Mouse (Mus musculus) 3134 (cell line): ENCODE measurements around the gene Fuk.
"Not testable (repeated sequence)": the region's sequence is repeated elsewhere in the genome, so short reads cannot be mapped to it uniquely, and the experiment has no call there.

Experiments
- DNase-seq: peaks from one replicate; pipeline ENCODE4 v3.0.0-alpha.2; 2011; ENCODE audit warnings: low spot score; ENCODE audit not compliant: insufficient read length; ENCODE audit errors: extremely low read depth

The Fuk gene

DNA sequence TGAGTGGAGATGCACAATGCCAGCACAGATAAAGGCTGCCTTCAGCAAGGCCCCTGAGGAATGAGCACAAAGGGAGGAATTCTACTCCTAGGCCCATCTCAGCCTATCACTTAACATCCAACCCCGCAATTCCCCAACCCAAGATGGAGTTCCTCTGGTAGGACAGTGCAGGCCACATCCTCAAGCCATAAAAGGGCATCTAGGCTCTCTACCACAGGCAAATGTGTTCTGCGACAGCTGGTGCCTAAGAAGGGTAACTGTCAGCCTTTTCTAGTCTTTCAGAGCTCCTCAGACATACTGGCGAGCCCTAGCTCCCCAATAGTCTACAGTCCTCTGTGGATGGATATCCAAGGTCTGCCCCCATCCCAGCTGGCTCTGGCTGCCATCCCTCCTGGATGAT lies 15.7 kb downstream of the Fuk start:
- DNase-seq: no peak

- DNase-seq: no peak
These were observed 18.5 kb downstream of the Fuk start for GRCm38 (mm10) chr8:110883824-110884223.

GRCm38 (mm10) chr8:110881741-110882310 lies 20.5 kb downstream of the Fuk start:
- DNase-seq: no peak

DNA sequence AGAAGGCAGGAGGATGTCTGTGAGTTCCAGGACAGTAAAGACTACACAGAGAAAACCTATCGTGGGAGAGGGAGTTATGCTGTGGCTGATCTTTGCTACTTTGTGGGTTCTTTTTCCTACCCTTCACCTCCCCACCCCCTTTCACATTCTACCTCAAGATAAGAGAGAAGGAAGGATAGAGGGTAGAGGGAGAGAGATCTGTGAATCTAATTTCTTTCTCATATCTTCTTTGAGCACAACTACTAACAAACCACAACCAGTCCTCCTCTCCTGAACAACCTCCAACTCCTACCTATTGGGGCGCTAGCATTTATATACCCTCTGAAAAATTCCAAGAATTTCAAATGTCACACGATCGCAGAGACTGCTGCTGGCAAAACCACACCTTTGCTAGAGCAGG lies 24.4 kb downstream of the Fuk start:
- DNase-seq: no peak

DNA sequence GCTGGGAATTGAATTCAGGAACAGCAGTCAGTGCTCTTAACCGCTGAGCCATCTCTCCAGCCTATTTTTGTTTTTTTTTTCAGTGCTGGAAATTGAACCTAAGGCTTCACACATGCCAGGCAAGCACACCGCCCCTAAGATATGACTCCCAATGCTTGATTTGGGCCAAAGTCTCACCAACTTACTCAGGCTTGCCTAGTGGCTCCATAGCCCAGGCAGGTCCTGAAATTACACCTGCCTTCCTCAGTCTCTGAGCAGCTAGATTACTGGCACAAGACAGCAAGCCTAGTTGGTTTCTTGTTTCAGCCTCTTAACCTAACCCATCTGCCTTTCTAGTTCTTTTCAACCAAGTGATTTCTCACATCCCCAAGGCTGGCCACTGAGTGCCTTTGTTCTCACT lies 31.8 kb downstream of the Fuk start:
- DNase-seq: no peak

DNA sequence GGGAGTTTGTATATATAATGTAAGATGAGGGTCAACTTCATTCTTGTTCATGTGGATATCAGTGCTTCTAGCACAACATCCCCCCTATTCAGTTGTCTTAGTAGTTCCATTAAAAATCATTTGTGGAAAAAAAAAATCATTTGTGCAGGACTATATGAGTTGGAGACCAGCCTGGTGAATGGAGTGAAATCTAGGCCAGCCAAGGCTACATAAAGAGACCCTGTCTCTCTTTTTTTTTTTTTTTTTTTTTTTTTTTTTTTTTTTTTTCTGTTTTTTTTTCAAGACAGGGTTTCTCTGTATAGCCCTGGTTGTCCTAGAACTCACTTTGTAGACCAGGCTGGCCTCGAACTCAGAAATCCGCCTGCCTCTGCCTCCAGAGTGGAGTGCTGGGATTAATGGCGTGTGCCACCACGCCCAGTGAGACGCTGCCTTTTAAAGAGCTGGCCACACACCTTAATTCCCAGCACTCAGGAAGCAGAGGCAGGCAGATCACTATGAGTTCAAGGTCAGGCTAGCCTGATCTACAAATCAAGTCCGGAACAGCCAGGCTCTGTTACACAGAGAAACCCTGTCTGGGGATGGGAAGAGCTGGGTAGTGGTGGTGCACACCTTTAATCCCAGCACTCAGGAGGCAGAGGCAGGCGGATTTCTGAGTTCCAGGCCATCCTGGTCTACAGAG lies 40.8 kb downstream of the Fuk start:
- not testable (repeated sequence) for DNase-seq

GRCm38 (mm10) chr8:110859651-110860501 lies 42.4 kb downstream of the Fuk start:
- no peak for DNase-seq

DNA sequence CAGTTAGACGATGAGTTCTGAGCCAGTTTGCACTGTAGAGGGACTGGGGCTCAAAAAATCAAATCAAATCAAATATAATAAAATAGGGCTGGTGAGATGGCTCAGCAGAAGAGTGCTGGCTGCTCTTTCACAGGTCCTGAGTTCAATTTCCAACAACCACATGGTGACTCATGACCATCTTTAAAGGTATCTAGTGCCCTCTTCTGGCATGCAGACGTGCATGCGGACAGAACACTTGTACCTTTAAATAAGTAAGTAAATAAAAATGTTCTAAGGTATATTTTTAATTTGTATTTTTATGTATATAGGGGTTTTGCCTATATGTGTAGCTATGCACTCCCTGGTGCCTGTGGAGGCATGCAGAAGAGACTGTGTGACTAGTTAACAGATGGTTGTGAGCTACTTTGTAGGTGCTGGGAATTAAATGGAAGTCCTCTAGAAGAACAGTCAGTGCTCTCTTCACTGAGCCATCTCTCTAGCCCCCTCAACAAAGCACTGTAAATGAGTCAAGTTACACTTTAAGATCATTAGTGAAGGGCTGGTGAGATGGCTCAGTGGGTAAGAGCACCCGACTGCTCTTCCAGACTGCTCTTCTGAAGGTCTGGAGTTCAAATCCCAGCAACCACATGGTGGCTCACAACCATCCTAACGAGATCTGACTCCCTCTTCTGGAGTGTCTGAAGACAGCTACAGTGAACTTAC lies 45.4 kb downstream of the Fuk start:
- peak; percentile 22 for DNase-seq

- not testable (repeated sequence) for DNase-seq
These were observed 46.2 kb downstream of the Fuk start for GRCm38 (mm10) chr8:110856073-110856472.

DNA sequence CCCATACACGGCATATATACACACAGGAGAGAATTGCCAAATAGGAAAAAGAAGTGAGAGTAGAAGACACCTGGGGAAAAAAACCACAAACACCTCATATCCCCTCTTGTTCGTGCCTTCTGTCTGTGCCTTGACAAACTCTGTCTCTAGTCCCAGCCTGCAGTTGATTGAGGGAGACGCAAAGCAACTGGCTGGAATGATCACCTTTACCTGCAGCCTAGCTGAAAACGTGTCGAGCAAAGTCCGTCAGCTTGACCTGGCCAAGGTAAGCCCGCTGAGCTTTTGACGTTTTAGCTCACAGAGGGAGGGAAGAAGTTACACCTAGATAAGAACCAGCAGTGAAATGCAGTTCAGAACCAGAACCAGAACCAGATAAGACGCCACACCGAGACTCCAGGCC lies 51.1 kb downstream of the Fuk start:
- DNase-seq: no peak

GRCm38 (mm10) chr8:110847645-110848495 lies 54.4 kb downstream of the Fuk start:
- DNase-seq: no peak

DNA sequence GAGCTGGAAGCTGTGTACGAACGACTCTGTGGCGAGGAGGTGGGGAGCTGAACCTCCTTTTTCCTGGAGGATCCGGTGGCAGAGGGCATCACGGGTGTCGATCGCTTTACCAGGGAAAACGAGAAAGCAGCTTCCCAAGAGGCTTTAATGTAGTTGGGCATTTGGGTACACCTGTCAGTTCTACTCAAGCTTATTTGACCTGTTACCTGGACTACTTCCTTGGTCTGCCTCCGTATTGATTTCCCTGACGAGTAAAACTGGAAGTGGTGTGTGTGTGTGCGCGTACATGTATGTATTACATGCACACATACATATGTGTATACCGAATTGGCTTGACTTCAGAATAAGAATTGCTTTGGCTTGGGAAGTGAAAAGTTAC lies 55.1 kb downstream of the Fuk start:
- DNase-seq: no peak

- peak; percentile 82 for DNase-seq
These were observed 55.7 kb downstream of the Fuk start, which contains the start of the genes Cog4 and Sf3b3 for GRCm38 (mm10) chr8:110846405-110847170. Gene Cog4, plus strand, starts transcription at chr8:110846600. Gene Sf3b3, minus strand, starts transcription at chr8:110846787.

GRCm38 (mm10) chr8:110845821-110846404 lies 56.4 kb downstream of the Fuk start:
- no peak for DNase-seq

- no peak for DNase-seq
These were observed 57.3 kb downstream of the Fuk start for GRCm38 (mm10) chr8:110844941-110845340.

GRCm38 (mm10) chr8:110843207-110843606 lies 59.1 kb downstream of the Fuk start:
- DNase-seq: no peak

DNA sequence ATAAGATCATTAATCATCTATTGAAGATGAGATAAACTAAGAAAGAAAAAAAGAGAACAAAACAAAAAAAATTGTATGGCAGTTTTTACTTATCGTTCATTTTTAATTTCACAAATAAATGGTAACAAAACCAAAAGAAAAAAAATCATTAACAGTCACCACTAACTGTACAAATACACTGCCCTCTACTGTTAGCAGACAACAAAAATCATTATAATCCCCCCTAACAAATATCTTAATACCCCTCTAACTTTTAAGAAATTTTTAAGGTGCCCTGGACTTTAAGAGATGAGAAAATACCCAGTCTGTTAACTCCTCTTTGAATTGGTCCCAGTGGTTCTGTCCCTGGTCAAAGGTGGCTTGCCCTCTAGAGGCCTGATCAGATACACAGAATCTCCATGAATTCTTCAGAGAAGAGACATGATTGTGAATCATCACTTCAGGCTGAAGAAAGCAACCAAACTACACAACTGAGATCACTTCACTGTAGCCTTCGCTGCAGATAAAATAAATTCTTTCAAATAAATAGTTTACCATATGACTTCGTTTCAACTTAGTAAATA lies 60.2 kb downstream of the Fuk start:
- no peak for DNase-seq
